Mouse (Mus musculus): ENCODE measurements around the gene BC048403.

The BC048403 gene

DNA sequence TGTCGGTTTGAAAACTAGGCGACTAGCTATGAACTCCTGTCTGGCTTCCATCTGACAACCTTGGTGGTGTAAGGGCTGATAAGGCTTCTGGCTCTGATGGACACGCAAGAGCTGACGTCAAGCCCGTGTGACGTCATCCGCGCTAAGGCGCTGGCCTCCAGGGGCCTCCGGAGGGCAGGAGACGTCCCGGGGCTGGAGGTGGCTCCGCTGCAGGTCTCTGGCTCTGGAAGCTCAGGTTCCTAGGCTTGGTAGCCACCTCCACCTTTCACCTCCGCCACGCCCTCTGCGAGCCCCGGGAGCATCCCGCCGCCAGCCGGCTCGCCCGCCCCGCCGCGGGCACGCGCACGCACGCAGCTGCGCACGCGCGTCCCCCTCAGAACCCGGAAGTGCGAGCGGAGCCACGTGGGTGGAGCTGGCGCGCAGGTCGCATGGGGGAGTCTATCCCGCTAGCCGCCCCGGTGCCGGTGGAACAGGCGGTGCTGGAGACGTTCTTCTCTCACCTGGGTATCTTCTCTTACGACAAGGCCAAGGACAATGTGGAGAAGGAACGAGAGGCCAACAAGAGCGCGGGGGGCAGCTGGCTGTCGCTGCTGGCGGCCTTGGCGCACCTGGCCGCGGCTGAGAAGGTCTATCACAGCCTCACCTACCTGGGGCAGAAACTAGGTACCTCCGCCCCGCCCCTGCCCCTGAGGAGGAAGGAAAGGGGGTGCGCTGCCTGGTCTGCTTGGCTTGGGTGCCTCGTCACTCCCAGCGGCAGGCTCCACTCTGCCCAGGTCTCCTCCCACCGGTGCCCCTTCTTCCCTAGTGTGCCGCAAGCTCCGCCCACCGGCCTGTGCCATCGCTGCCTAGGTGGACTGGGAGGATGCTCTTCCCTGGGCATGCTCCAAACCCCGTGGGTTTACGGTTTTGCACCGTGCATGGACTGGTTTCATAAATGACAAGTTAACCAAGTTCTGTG, at the start of gene BC048403:
Gene BC048403 (plus strand): TSS at position 390 of the 958 bp plus-strand sequence.
- DNase-seq, result peak; percentile 92 to 94

DNA sequence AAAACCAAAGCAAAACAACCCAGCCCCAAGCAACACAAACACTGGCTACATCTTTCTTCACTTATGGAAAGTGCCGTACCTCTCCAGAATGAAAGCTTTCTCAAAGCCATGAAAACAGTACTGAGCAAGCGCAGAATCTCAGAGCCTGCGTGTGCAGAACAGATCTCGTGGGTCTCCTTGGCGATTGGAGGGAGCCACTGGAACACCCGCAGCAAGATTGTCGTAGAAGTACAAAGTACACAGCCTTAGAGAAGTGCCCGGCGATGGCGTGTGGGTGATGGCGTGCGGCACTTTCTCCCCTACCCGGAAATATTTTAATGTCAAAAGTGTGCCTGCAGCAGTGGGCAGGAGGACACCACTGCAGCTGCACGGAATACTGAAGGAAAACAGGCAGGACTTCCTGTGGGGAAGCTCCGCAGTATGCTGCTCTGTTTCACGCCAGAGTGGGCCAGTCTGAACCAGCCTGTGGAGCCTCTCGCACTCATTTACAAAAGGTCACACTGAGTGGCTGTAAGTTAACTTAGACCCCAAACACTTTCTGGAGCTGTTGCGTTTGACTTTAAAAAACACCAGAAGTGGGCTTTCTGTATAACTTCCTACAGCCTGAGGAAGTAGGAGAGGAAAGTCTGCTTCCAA, 46.7 kb upstream of the BC048403 start:
- DNase-seq, result no peak

GRCm38 (mm10) chr10:121694567-121694966, 45.2 kb upstream of the BC048403 start:
- no peak for DNase-seq

GRCm38 (mm10) chr10:121701296-121702248, 38.2 kb upstream of the BC048403 start:
- peak; percentile 74 to 78 for DNase-seq

GRCm38 (mm10) chr10:121703619-121704018, 36.1 kb upstream of the BC048403 start:
- DNase-seq, result peak in 1 of 2 experiments; percentile 28

DNA sequence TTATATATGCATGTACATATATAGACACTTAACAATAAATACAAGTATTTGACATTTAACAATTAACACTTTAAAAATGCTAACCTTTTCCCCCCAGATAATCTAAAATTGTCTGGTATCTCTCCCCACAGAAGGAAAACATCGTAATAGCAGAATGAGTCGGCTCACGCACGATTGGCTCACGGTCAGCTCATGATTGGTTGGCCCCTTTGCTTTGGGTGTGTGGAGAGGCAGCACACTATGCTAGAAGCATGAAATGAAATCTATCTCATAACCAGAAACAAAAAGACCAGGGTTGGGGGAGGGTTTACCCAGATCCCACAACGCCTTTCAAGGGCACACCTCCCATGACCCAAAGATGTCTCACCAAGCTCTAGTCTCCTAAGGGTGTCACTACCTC, 34.9 kb upstream of the BC048403 start:
- DNase-seq, result no peak

DNA sequence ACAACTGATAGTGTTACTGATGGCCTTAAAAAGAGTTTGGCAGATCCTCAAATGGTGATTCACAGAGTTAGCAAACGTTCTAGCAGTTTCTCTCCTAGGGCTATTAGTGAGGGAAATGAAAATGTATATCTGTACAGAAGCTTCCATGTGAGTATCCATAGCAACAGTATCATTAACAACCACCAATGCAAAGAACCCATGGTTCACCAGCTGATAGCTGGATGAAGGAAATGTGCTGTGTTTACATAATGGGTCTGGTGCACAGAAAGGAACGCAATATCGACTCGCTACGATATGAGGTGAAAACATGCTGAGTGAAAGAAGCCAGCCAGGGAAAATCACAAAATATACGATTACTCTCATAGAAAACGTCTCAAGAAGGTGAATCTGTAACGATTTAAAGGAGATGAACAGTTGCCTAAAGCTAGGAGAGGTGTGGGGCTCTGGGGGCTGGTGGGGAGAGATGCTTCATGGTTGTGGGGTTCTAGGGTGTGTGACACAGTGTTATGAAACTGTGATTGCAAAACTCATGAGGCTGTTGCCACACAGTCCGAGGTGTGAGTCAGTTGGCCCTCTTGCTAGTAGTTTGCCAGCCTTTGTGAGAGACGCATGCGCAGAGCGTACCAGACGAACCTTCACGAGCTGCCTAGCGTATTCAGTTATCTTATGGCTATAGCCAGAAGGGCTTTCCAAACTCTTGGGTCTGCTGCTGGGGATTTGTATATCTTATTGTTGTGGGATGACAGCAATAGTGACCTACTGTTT, 34.2 kb upstream of the BC048403 start:
- DNase-seq, result no peak

GRCm38 (mm10) chr10:121716862-121717261, 22.9 kb upstream of the BC048403 start:
- DNase-seq, result no peak

DNA sequence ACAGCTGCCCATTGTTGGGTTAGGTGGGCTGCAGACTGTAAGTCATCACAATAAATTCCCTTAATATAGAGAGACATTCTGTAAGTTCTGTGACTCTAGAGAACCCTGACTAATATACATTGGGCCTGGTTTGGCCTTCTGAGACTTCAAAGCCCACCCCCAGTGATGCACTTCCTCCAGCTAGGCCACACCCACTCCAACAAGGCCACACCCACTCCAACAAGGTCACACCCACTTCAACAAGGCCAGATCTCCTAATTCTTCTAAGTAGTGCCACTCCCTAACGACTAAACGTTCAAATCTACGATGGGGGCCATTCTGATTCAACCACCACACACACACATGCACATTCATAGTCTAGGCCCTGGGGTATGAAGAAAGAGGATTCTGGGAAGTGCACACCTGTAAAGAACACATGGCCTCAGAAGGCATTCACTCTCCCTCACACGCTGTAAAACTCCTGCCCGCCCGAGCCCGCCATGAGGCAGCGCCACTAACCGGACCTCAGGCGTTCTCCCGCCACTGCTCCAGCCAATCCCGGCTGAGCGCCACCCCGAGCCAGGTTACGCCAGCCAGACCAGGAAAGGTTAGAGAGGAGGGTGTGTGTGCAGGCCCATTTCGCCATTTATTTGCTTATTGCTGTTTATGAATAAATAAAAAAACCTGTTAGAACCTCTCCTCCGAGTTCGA, 20.7 kb upstream of the BC048403 start:
- no peak for DNase-seq

GRCm38 (mm10) chr10:121720701-121721100, 19.0 kb upstream of the BC048403 start:
- no peak for DNase-seq

- DNase-seq, result no peak
Measured at GRCm38 (mm10) chr10:121726505-121726904, 13.2 kb upstream of the BC048403 start.

DNA sequence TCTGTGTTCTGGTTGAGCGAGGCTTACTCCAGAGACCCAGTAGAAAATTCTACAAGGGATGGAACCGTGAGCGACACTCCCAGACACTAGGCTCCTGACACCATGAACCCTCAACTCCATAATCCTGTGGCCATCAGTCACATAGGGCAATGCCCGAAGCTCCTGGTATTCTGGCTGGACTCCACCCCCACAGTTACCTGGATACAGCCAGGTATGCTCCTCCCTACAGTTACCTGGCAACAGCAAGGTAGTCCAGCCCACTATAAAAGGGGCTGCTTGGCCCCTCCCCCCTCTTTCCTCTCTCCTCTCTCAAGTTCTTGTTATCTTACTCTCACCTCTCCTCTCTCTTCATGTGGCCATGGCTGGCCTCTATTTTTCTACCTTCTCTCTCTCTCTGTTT, 12.6 kb upstream of the BC048403 start:
- no peak for DNase-seq

DNA sequence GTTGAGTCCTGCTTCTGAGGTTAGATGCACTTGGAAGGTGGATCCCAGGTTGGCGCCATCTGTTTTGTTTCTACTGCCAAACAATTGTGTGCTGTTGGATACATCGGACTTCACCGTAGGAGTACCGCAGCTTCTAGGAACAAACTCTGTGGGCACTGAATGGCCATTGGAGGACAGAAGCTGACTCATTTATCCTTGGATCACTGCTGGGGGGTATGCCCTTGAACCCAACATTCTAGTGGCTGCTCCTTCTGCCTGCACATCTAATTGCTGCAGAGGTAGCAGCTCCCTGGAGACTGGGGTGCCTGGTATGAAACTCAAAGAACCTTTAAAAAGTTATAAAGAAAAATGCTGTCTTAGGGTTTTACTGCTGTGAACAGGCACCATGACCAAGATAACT, 11.5 kb upstream of the BC048403 start:
- DNase-seq, result peak; percentile 12 to 20

- DNase-seq, result no peak
Measured at GRCm38 (mm10) chr10:121731048-121731725, 8.6 kb upstream of the BC048403 start.

DNA sequence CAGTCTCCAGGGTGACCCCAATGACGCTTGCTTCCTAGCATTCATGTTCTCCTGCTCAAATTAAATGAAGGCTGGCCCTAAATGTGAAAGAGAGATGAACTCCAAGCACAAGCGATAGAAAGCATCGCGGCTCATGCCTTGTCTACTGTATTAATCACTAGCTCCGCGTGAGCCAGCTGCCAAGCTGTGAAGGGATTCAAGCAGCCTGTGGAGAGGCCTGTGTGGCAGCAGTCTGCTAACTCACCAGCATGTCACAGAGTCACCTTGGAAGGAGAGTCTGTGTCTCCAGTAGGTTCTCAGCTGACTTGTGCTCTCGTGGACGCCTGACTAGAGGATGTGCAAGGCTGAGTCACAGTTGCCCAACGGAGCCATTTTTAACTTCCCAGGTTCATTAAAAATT, 7.2 kb upstream of the BC048403 start:
- DNase-seq, result no peak

GRCm38 (mm10) chr10:121737256-121737655, 2.5 kb upstream of the BC048403 start:
- DNase-seq, result no peak

- no peak for DNase-seq
Measured at GRCm38 (mm10) chr10:121742336-121742735, 2.6 kb downstream of the BC048403 start.

- DNase-seq, result no peak
Measured at GRCm38 (mm10) chr10:121750175-121750574, 10.4 kb downstream of the BC048403 start.

DNA sequence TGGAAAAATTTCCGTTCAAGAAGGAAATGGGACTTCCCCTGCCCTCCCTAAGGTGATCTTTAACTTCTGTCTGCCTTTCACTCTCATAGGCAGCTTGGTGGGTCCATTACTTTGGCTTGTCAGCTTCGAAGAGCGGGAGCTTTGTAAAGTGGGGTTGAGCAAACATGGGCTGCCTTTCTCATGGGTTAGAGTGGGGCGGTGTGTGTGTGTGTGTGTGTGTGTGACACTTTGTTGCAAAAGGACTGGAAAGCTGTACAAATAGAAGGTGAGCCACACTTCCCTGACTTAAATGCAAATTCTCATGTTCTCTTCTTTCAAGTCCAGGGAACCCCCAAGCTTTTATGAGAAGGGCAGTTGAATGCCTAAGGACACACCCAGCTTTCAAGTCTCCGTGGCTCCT, 14.5 kb downstream of the BC048403 start:
- DNase-seq, result no peak

DNA sequence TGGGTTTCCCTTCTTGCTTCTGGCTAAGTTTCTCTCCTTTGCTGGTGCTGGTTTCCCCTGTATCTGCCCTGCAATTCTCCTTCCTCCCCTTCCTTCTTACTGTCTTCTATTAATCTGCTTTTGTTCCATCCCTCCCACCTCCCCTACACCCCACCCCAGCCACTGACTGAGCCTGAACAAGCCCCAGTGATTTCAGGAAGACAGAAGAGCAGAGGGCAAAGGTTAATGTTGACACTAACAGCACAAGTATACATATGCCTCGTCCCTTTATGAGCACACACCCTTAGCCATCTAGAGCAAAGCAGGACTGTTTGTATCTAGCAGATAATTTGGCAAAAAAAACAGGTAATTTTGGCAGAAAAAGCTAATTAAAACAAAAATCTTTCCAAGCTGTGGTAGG, 16.1 kb downstream of the BC048403 start:
- DNase-seq, result no peak

GRCm38 (mm10) chr10:121756677-121757076, 16.9 kb downstream of the BC048403 start:
- DNase-seq, result no peak

Measured in cerebellum, postnatal 14 days (tissue).